ENCODE assay signal across 9 mouse cellular contexts in the genomic region with DNA sequence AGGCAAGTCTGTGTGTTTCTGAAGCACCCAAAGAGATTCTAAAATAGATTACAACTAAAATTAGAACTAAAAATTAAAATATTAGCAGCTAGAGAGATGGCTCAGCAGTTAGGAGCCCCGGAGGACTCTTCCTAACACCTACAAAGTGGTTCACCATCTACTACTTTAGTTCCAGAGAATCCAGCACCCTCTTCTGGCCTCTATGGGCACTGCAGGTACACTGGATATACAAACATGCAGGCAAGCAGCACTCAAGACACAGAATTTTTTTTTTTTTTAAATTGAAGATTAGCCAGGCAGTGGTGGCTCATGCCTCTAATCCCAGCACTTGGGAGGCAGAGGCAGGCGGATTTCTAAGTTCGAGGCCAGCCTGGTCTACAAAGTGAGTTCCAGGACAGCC. TPM values are rescaled to one million over a fixed set of nuclear protein-coding genes. Genes with fewer than 3 reads are reported as not detected.
A peak's percentile ranks its signal among the peaks of the same experiment; 100 is the strongest.
DNase-seq lines count a peak whose midpoint lies in the region; ATAC-seq and TF ChIP-seq lines count a peak whose summit lies in the region.
"Had no signal": no experiment of that assay in that cellular context is flagged by ENCODE, and none has a peak within 500 bp of the region (broad histone marks: within the 10 kb centered on the region; RNA-seq: fewer than 3 reads in every experiment).

No protein-coding gene starts in this region.

- WGBS in kidney, adult 2 months: 95% methylated on average over 3 of the region's 3 CpGs
- WGBS in kidney, embryonic 16.5 days: 95% methylated on average over 3 of the region's 3 CpGs
- 88% methylated on average over 3 of the region's 3 CpGs for WGBS in embryonic facial prominence, embryonic 11.5 days

- no peaks in the 10 kb centered on the region for H3K9me3 ChIP-seq in kidney, embryonic 16.5 days (ENCODE audit: low read length)
- no peaks in the 10 kb centered on the region for H3K9me3 ChIP-seq in G1E (replicated peaks)
- H3K9me3 ChIP-seq in embryonic facial prominence, embryonic 11.5 days (replicated peaks; ENCODE audit: control insufficient read depth, low read length): no peaks in the 10 kb centered on the region

- TF ChIP-seq POLR2A in kidney, adult 2 months (IDR thresholded peaks at IDR 0.05; ENCODE audit: low read depth, low read length): no peak

- no peaks in the 10 kb centered on the region for H3K27me3 ChIP-seq in kidney, adult 2 months (replicated peaks; ENCODE audit: control insufficient read depth, insufficient read depth, low read length)
- H3K27me3 ChIP-seq in kidney, embryonic 16.5 days (ENCODE audit: insufficient read depth, low read length): no peaks in the 10 kb centered on the region
- no peaks in the 10 kb centered on the region for H3K27me3 ChIP-seq in G1E (ENCODE audit: insufficient read depth, low read length)
- H3K27me3 ChIP-seq in embryonic facial prominence, embryonic 11.5 days (ENCODE audit: control insufficient read depth, insufficient read depth, low read length): no peaks in the 10 kb centered on the region

- peak; percentile 39 for TF ChIP-seq CTCF in kidney, adult 2 months (conservative IDR thresholded peaks at IDR 0.05; ENCODE audit: insufficient read depth, insufficient read length, low read depth, low read length)
- peak; percentile 29; the same call in 1 of the 2 replicates for TF ChIP-seq CTCF in G1E (IDR thresholded peaks at IDR 0.05; ENCODE audit: low read depth, low read length)

- no peaks in the 10 kb centered on the region for H3K4me1 ChIP-seq in kidney, adult 2 months (ENCODE audit: control insufficient read depth, insufficient read depth, low read length)
- H3K4me1 ChIP-seq in kidney, embryonic 16.5 days (ENCODE audit: insufficient read depth, low read length): no peaks in the 10 kb centered on the region
- peaks cover 53% of the 10 kb centered on the region for H3K4me1 ChIP-seq in G1E (ENCODE audit: insufficient read depth, low read depth, low read length)
- no peaks in the 10 kb centered on the region for H3K4me1 ChIP-seq in embryonic facial prominence, embryonic 11.5 days (ENCODE audit: control insufficient read depth, insufficient read depth, low read length)

- no peak overlapping the region for H3K4me3 ChIP-seq in kidney, adult 2 months (ENCODE audit: insufficient read depth, low read depth, low read length)
- no peak overlapping the region for H3K4me3 ChIP-seq in kidney, embryonic 16.5 days (ENCODE audit: low read length)
- H3K4me3 ChIP-seq in G1E (ENCODE audit: low read depth, low read length): no peak overlapping the region
- H3K4me3 ChIP-seq in embryonic facial prominence, embryonic 11.5 days (ENCODE audit: low read depth, low read length): no peak overlapping the region

- ATAC-seq in CD4-positive, CD25-positive, alpha-beta regulatory T cell, adult 4 months: no peak
- no peak for ATAC-seq in kidney, embryonic 16.5 days (ENCODE audit: low FRiP score, low TSS enrichment)
- no peak for ATAC-seq in G1E (ENCODE audit: extremely low read depth, insufficient number of reproducible peaks, low FRiP score, poor library complexity, severe bottlenecking)
- no peak for ATAC-seq in embryonic facial prominence, embryonic 11.5 days (replicated peaks; ENCODE audit: insufficient number of reproducible peaks, low FRiP score, low TSS enrichment, low read depth)

- no peak overlapping the region for H3K9ac ChIP-seq in kidney, embryonic 16.5 days (replicated peaks; ENCODE audit: low read length)
- H3K9ac ChIP-seq in embryonic facial prominence, embryonic 11.5 days (replicated peaks; ENCODE audit: low read length): no peak overlapping the region

- H3K4me2 ChIP-seq in kidney, embryonic 16.5 days (replicated peaks; ENCODE audit: low read depth, low read length): no peak overlapping the region
- no peak overlapping the region for H3K4me2 ChIP-seq in embryonic facial prominence, embryonic 11.5 days (ENCODE audit: low read depth, low read length)

- no peak overlapping the region for H3K27ac ChIP-seq in kidney, adult 2 months (ENCODE audit: insufficient read depth, low read depth, low read length)
- no peak overlapping the region for H3K27ac ChIP-seq in kidney, embryonic 16.5 days (ENCODE audit: low read length)
- H3K27ac ChIP-seq in embryonic facial prominence, embryonic 11.5 days (replicated peaks; ENCODE audit: low read depth, low read length): no peak overlapping the region

- H3K36me3 ChIP-seq in kidney, adult 2 months (ENCODE audit: control insufficient read depth, insufficient read depth, low read length): peaks cover 6% of the 10 kb centered on the region
- H3K36me3 ChIP-seq in kidney, embryonic 16.5 days (ENCODE audit: insufficient read depth, low read length): peaks cover 79% of the 10 kb centered on the region
- peaks cover 99% of the 10 kb centered on the region for H3K36me3 ChIP-seq in G1E (replicated peaks)
- peaks cover 16% of the 10 kb centered on the region for H3K36me3 ChIP-seq in embryonic facial prominence, embryonic 11.5 days (replicated peaks; ENCODE audit: control insufficient read depth, insufficient read depth, low read depth, low read length)

- DNase-seq in CD4-positive, CD25-positive, alpha-beta regulatory T cell, adult 2 months (ENCODE audit: low read depth, low spot score): peak; percentile 64
- DNase-seq in kidney, adult 2 months: peak; percentile 74
- no peak for DNase-seq in G1E (ENCODE audit: low spot score)
- DNase-seq in embryonic facial prominence, embryonic 11.5 days (ENCODE audit: low spot score): peak; percentile 61
- peak; percentile 52 for DNase-seq in mesoderm, embryonic 11.5 days (ENCODE audit: low read depth, low spot score)
- DNase-seq in ovary, postnatal 36 days (ENCODE audit: low spot score): no peak

RNA-seq across cellular contexts. Expression of gene Tmem116, which starts 8.1 kb away (rescaled TPM):
- 1 to 10 TPM in 1 of 2 experiments, under 1 TPM in 1; 0.93 to 1.3 TPM for polyA plus RNA-seq in CD4-positive, CD25-positive, alpha-beta regulatory T cell, adult 4 months (2017; shearing (Covaris generic))
- 147 and 171 TPM in 2 replicates for polyA plus RNA-seq in kidney, adult 2 months (2012; rRNA removed)
- 11.5 and 14.0 TPM in 2 replicates for polyA plus RNA-seq in kidney, embryonic 16.5 days (2015; fragmentation: Nextera tagmentation; extraction: Ambion mirVana)
- total RNA-seq in G1E (2014; fragmentation: Nextera tagmentation) (9.8 and 10.6 TPM in 2 replicates), G1E (2017) (1.7 and 2.6 TPM in 2 replicates)
- 2.7 and 6.1 TPM in 2 replicates for polyA plus RNA-seq in G1E (2012)
- 0.45 and 0.96 TPM in 2 replicates for polyA plus RNA-seq in embryonic facial prominence, embryonic 11.5 days (2014; fragmentation: Nextera tagmentation; extraction: Ambion mirVana)

RNA-seq across cellular contexts. Expression of gene Erp29, which starts 8.8 kb away (rescaled TPM):
- 10 to 100 TPM; 64.9 to 80.3 TPM for polyA plus RNA-seq in CD4-positive, CD25-positive, alpha-beta regulatory T cell, adult 4 months (2017; shearing (Covaris generic))
- polyA plus RNA-seq in kidney, adult 2 months (2012; rRNA removed): 56.7 and 77.8 TPM in 2 replicates
- 203 and 208 TPM in 2 replicates for polyA plus RNA-seq in kidney, embryonic 16.5 days (2015; fragmentation: Nextera tagmentation; extraction: Ambion mirVana)
- 52.4 and 58.8 TPM in 2 replicates for total RNA-seq in G1E (2014; fragmentation: Nextera tagmentation)
- total RNA-seq in G1E (2017): 344 and 394 TPM in 2 replicates
- 167 and 191 TPM in 2 replicates for polyA plus RNA-seq in G1E (2012)
- 102 and 110 TPM in 2 replicates for polyA plus RNA-seq in embryonic facial prominence, embryonic 11.5 days (2014; fragmentation: Nextera tagmentation; extraction: Ambion mirVana)

RNA-seq across cellular contexts. Expression of gene Naa25, which starts 45.8 kb away (rescaled TPM):
- 10 to 100 TPM; 43.2 to 54.1 TPM for polyA plus RNA-seq in CD4-positive, CD25-positive, alpha-beta regulatory T cell, adult 4 months (2017; shearing (Covaris generic))
- 7.0 and 8.1 TPM in 2 replicates for polyA plus RNA-seq in kidney, adult 2 months (2012; rRNA removed)
- 46.5 and 47.5 TPM in 2 replicates for polyA plus RNA-seq in kidney, embryonic 16.5 days (2015; fragmentation: Nextera tagmentation; extraction: Ambion mirVana)
- total RNA-seq in G1E (2014; fragmentation: Nextera tagmentation) (43.3 and 57.6 TPM in 2 replicates), G1E (2017) (44.1 and 45.9 TPM in 2 replicates)
- 5.8 and 7.2 TPM in 2 replicates for polyA plus RNA-seq in G1E (2012)
- 47.8 and 51.8 TPM in 2 replicates for polyA plus RNA-seq in embryonic facial prominence, embryonic 11.5 days (2014; fragmentation: Nextera tagmentation; extraction: Ambion mirVana)

RNA-seq across cellular contexts. Expression of gene Trafd1, which starts 58.1 kb away (rescaled TPM):
- polyA plus RNA-seq in CD4-positive, CD25-positive, alpha-beta regulatory T cell, adult 4 months (2017; shearing (Covaris generic)): 10 to 100 TPM; 37.5 to 58.0 TPM
- polyA plus RNA-seq in kidney, adult 2 months (2012; rRNA removed): 41.0 and 48.6 TPM in 2 replicates
- 60.6 and 67.1 TPM in 2 replicates for polyA plus RNA-seq in kidney, embryonic 16.5 days (2015; fragmentation: Nextera tagmentation; extraction: Ambion mirVana)
- total RNA-seq in G1E (2014; fragmentation: Nextera tagmentation) (13.2 and 16.0 TPM in 2 replicates), G1E (2017) (18.8 and 20.3 TPM in 2 replicates)
- 15.2 and 17.5 TPM in 2 replicates for polyA plus RNA-seq in G1E (2012)
- 62.1 and 69.5 TPM in 2 replicates for polyA plus RNA-seq in embryonic facial prominence, embryonic 11.5 days (2014; fragmentation: Nextera tagmentation; extraction: Ambion mirVana)

RNA-seq across cellular contexts. Expression of gene Adam1b, which starts 59.7 kb away (rescaled TPM):
- polyA plus RNA-seq in CD4-positive, CD25-positive, alpha-beta regulatory T cell, adult 4 months (2017; shearing (Covaris generic)): not detected
- not detected in 2 replicates for polyA plus RNA-seq in kidney, adult 2 months (2012; rRNA removed)
- polyA plus RNA-seq in kidney, embryonic 16.5 days (2015; fragmentation: Nextera tagmentation; extraction: Ambion mirVana): 0.22 and 0.24 TPM in 2 replicates
- total RNA-seq in G1E (2014; fragmentation: Nextera tagmentation): not detected in 2 replicates
- not detected in 2 replicates for total RNA-seq in G1E (2017)
- polyA plus RNA-seq in G1E (2012): not detected in 2 replicates
- not detected in 2 replicates for polyA plus RNA-seq in embryonic facial prominence, embryonic 11.5 days (2014; fragmentation: Nextera tagmentation; extraction: Ambion mirVana)
- polyA plus RNA-seq: liver, embryonic 16.5 days had no signal

Comparison
In these comparisons a context has a peak if more than half of its experiments do, and no peak if none do; other contexts are left out.
1. DNase-seq: peak in CD4-positive, CD25-positive, alpha-beta regulatory T cell, adult 2 months (single experiment), kidney, adult 2 months (single experiment), embryonic facial prominence, embryonic 11.5 days (single experiment) and mesoderm, embryonic 11.5 days (single experiment); none in G1E (single experiment) and ovary, postnatal 36 days (single experiment).